Mouse (Mus musculus) lung, adult 2 months (tissue): ENCODE measurements around the gene Nfe2l1. TPM values are rescaled to one million over a fixed set of nuclear protein-coding genes. Genes with fewer than 3 reads are reported as not detected.

Source experiments
- DNase-seq: peaks from one replicate; pipeline ENCODE4 v3.0.0; 2022
- H3K4me1 ChIP-seq: fragments of 200-500 bp; 2 replicates; pipeline ENCODE4 v1.6.1; 2011; ENCODE audit warnings: low read length; ENCODE audit not compliant: control insufficient read depth, insufficient read depth
- H3K4me3 ChIP-seq: fragments of 200-500 bp; replicated peaks from 2 replicates; pipeline ENCODE3; 2011; ENCODE audit warnings: low read depth, mild to moderate bottlenecking, control low read depth, low read length; ENCODE audit errors: extremely low read depth
- CTCF ChIP-seq: fragments of 200-500 bp; IDR thresholded peaks from 2 replicates; pipeline ENCODE4 v1.5.1; 2011; ENCODE audit warnings: mild to moderate bottlenecking, low read length, control low read depth; ENCODE audit not compliant: insufficient read depth
- POLR2A ChIP-seq: fragments of 200-500 bp; IDR thresholded peaks from 2 replicates; pipeline ENCODE4 v1.6.1; 2011; ENCODE audit warnings: low read depth, mild to moderate bottlenecking, control low read depth, low read length, borderline replicate concordance; ENCODE audit errors: extremely low read depth
- WGBS: fragments of 180-500 bp; shearing (Covaris S2); methylation state at CpG from one replicate; pipeline ENCODE4 v1.1.7; 2018; 5-methylcytosine and 5-hydroxymethylcytosine counted together
- polyA plus RNA-seq: library from polyadenylated mRNA; depleted of rRNA; stranded (reverse); fragments of >200 nt; gene quantifications from 2 replicates; pipeline ENCODE4 v1.2.3, GENCODE M21; 2012; rRNA removed

Nfe2l1 gene
- polyA plus RNA-seq, result 225 and 264 TPM in 2 replicates

GRCm38 (mm10) chr11:96829813-96830538 lies at the start of gene Nfe2l1:
Gene Nfe2l1 (minus strand): TSS chr11:96829968.
- H3K4me1 ChIP-seq, result peaks cover 27% of the 10 kb centered on the region
- peak; percentile 98 for DNase-seq
- H3K4me3 ChIP-seq, result peak within 1 kb of the TSS; percentile 96
- TF ChIP-seq POLR2A (peak; percentile 49), CTCF (no peak)
- WGBS, result under 1% methylated on average over 43 of the region's 51 CpGs

DNA sequence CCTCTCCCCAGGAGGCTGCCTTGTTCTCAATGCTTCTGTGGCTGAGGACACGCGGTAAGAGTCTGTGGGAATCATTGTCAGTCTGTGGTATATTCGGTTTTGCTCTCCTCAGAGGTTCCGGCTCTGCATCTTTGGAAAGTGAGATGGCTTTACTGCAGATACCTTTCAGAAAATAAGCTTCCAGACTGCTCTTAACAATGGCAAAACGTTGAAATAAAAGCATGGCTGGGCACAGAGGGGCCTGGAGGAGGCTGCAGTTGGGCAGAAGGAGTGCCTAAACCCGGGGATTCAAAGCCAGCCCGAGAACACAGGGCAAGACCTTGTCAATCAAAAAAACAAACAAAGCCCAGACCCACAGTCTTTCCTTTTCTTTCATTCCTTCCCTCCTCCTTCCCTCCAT lies 49.6 kb upstream of the Nfe2l1 start:
- WGBS, result 54% methylated on average over 7 of the region's 7 CpGs
- H3K4me1 ChIP-seq, result peaks cover 2% of the 10 kb centered on the region; the same call in 1 of the 2 replicates
- TF ChIP-seq CTCF (no peak), POLR2A (no peak)
- DNase-seq, result no peak
- no peak overlapping the region for H3K4me3 ChIP-seq

DNA sequence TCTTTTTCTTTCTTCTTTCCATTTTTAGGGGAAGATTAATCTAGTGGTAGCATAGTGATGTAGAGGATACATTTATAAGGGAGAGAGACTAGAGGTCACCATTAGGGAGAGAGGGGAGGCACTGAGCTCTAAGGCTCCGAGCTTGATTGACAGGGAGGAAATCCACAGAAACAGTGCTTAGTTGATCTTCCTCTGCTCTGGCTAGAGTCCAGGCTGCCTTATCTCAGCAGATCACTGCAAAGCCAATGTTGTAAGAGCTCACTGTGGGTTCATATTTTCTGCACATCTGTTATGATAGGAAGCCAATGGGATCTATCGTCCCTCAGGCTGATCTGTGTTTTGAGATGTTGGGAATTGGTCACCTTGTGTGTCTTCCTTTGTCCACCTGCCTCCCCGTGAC lies 48.9 kb upstream of the Nfe2l1 start:
- WGBS, result 39% methylated on average over 3 of the region's 3 CpGs
- H3K4me1 ChIP-seq, result peaks cover 2% of the 10 kb centered on the region; the same call in 1 of the 2 replicates
- TF ChIP-seq POLR2A, result no peak
- TF ChIP-seq CTCF, result no peak
- DNase-seq, result no peak
- no peak overlapping the region for H3K4me3 ChIP-seq

- H3K4me3 ChIP-seq, result no peak overlapping the region
- peaks cover 2% of the 10 kb centered on the region; the same call in 1 of the 2 replicates for H3K4me1 ChIP-seq
- WGBS, result 43% methylated on average over 4 of the region's 4 CpGs
- DNase-seq, result no peak
- TF ChIP-seq POLR2A (no peak), CTCF (no peak)
Measured at GRCm38 (mm10) chr11:96877071-96877470, 47.3 kb upstream of the Nfe2l1 start.

DNA sequence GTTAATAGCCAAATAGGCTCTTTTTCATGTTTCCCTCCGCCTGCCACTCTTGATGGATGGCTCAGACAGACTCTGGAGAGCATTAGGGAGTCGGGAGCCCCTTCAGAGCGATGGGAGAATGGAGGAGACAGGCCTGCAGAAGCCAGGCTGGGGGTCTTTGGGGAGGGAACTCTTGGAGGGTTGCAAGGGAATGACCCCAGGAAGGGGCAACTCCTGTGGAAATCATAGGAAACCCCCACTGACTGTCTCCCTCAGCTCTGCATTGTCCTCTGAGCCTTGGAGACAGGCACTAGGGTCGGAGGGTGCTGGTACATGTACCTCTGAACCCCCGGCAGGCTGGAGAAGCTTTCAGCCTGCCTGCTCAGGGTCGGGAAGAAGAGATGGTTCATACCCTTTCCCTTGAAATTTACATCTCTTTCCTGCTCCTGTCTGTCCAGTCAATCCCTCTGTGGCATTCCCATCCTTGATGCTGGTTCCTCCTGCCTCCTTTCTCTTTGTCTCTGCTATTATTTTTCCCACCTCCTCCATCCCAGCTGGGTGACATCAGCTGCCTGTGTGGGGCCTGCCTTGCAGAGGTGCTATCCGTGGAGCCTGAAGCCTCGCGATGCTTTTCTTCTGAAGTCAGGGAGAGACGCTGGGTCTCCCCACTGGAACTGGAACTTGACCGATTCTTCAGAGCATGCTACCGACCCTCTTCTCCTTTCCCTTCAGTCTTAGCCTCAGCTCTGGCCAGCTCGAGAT lies 46.7 kb upstream of the Nfe2l1 start:
- no peak for TF ChIP-seq POLR2A
- TF ChIP-seq CTCF, result no peak
- peaks cover 2% of the 10 kb centered on the region; the same call in 1 of the 2 replicates for H3K4me1 ChIP-seq
- H3K4me3 ChIP-seq, result no peak overlapping the region
- WGBS, result 31% methylated on average over 13 of the region's 13 CpGs
- DNase-seq, result no peak

GRCm38 (mm10) chr11:96875745-96876144 lies 46.0 kb upstream of the Nfe2l1 start:
- peak; percentile 37 for DNase-seq
- Histone ChIP-seq H3K4me1 (peaks cover 2% of the 10 kb centered on the region; the same call in 1 of the 2 replicates), H3K4me3 (no peak overlapping the region)
- WGBS, result 1% methylated on average over 35 of the region's 35 CpGs
- TF ChIP-seq CTCF, result no peak
- no peak for TF ChIP-seq POLR2A

DNA sequence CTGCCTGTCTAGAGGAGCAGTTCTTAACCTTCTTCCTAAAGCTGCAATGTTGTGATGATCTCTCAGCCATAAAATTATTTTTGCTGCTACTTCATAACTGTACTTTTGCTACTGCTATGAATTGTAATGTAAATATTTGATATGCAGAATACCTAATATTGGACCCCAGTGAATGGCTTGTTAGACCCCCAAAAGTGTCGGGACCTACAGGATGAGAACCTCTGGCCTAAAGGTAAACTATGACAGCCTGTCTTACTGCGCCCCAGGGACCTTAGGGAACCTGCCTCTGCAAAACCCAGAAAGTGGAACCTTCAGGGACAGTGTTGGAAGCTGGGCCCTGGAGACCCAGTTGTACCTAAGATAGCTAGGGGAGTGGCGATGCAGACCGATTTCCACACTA lies 45.5 kb upstream of the Nfe2l1 start:
- Histone ChIP-seq H3K4me3 (no peak overlapping the region), H3K4me1 (peaks cover 2% of the 10 kb centered on the region; the same call in 1 of the 2 replicates)
- DNase-seq, result no peak
- no peak for TF ChIP-seq CTCF
- no peak for TF ChIP-seq POLR2A
- WGBS, result 39% methylated on average over 4 of the region's 4 CpGs

- TF ChIP-seq CTCF (no peak), POLR2A (no peak)
- DNase-seq, result no peak
- Histone ChIP-seq H3K4me1 (peaks cover 2% of the 10 kb centered on the region; the same call in 1 of the 2 replicates), H3K4me3 (no peak overlapping the region)
- 75% methylated on average over 11 of the region's 11 CpGs for WGBS
Measured at GRCm38 (mm10) chr11:96873601-96874140, 43.9 kb upstream of the Nfe2l1 start.
